Mouse (Mus musculus): ENCODE results near the gene Kalrn. TPM values are rescaled to one million over a fixed set of nuclear protein-coding genes. Genes with fewer than 3 reads are reported as not detected.

The Kalrn gene
- polyA plus RNA-seq, 1 experiment from 2014 or later = 22.4 TPM

DNA sequence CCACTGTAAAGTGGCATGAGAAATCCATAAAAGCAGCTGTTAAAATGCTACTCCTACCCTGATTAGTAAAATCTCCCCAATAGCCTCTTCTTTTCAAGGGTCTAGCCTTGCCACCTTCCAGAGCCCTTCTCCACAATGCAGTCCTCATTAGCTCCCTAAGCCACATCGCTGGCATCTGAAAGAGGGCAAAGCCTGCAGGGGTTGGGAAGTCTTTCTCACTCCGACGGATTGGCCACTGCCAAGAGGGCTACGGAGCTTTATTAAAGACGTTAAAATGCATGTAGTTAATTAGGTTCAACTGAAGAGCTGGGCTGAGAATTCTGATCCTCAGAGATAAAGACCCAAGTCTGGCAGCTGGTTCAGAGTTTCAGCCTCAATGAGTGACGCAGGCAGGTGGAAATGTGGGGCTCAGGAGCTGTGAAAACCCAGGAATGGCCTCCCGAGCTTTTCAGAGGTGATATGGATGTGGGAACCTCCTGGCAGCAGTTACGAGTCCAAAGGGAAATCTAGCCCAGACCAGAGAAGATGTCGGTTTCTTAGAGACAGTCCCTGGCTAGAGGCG lies 569.7 kb downstream of the Kalrn start:
- Histone ChIP-seq H3K4me3 (ENCODE audit: low read depth, low read length) (no peak overlapping the region), H3K27me3 (ENCODE audit: control insufficient read depth, insufficient read depth, low read length) (no peaks in the 10 kb centered on the region), H3K36me3 (ENCODE audit: control insufficient read depth, insufficient read depth, low read length) (no peaks in the 10 kb centered on the region), H3K4me1 (replicated peaks; ENCODE audit: control insufficient read depth, insufficient read depth, low read length) (0 out of 2 replicates have a peak, but pooled peaks cover 5% of the 10 kb centered on the region), H3K27ac (ENCODE audit: low read depth, low read length) (peak overlapping the region; percentile 15; the same call in 1 of the 2 replicates), H3K4me2 (ENCODE audit: low read depth, low read length, severe bottlenecking) (no peak overlapping the region), H3K9ac (ENCODE audit: low read length) (no peak overlapping the region), H3K9me3 (ENCODE audit: control insufficient read depth, low read length) (no peaks in the 10 kb centered on the region)
- DNase-seq (ENCODE audit: low spot score) (no peak), ATAC-seq (replicated peaks; ENCODE audit: low FRiP score) (0 out of 2 replicates have a peak, but pooled peaks have one; percentile 10)
- WGBS = 54% methylated on average over 10 of the region's 10 CpGs

DNA sequence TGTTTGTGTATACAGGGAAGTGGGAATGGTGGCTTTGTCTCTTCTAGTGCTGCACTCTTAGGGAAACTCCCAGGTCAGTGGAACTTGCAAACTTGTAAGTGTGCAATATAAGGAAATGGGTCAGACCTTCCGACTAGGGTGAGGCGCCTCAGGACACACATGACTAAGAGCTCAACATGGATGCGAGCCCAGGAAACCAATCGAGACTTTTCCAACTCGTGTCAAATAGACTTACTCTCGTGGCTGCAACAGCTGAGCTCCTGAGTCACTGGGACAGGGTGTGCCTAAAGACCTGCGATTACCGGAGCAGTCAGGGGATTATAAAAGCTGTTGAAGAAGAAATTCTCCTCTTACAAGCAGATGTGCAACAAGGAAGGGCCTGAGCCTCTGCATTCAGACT lies 572.6 kb downstream of the Kalrn start:
- Histone ChIP-seq H3K4me1 (replicated peaks; ENCODE audit: control insufficient read depth, insufficient read depth, low read length) (0 out of 2 replicates have a peak, but pooled peaks cover 5% of the 10 kb centered on the region), H3K9me3 (ENCODE audit: control insufficient read depth, low read length) (no peaks in the 10 kb centered on the region), H3K4me2 (ENCODE audit: low read depth, low read length, severe bottlenecking) (no peak overlapping the region), H3K27me3 (ENCODE audit: control insufficient read depth, insufficient read depth, low read length) (no peaks in the 10 kb centered on the region), H3K9ac (ENCODE audit: low read length) (no peak overlapping the region), H3K27ac (ENCODE audit: low read depth, low read length) (no peak overlapping the region), H3K36me3 (ENCODE audit: control insufficient read depth, insufficient read depth, low read length) (no peaks in the 10 kb centered on the region), H3K4me3 (ENCODE audit: low read depth, low read length) (no peak overlapping the region)
- no peak for DNase-seq (ENCODE audit: low spot score)
- ATAC-seq (replicated peaks; ENCODE audit: low FRiP score) = no peak
- WGBS = 93% methylated on average over 8 of the region's 8 CpGs

DNA sequence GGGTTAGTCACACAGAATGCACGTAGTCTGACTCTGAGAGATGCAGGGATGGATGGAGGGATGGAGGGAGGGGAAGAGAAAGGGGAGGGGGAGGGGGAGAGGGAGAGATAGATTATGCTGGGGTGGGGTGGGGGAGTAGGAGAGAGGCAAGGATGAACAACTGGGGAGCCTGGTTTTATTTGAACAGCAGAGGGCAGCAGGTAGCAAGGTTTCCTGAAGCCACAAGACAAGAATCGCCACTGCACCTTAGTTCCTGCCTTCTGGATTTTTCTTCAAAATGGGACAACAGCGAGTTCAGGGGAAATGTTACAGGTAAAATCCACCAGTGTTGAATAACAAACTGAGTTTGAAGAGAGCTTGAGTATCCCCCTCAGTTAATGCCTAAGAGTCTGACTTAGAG lies 573.9 kb downstream of the Kalrn start:
- Histone ChIP-seq H3K27me3 (ENCODE audit: control insufficient read depth, insufficient read depth, low read length) (no peaks in the 10 kb centered on the region), H3K9me3 (ENCODE audit: control insufficient read depth, low read length) (no peaks in the 10 kb centered on the region), H3K36me3 (ENCODE audit: control insufficient read depth, insufficient read depth, low read length) (no peaks in the 10 kb centered on the region), H3K4me1 (replicated peaks; ENCODE audit: control insufficient read depth, insufficient read depth, low read length) (0 out of 2 replicates have a peak, but pooled peaks cover 3% of the 10 kb centered on the region), H3K4me3 (ENCODE audit: low read depth, low read length) (no peak overlapping the region), H3K27ac (ENCODE audit: low read depth, low read length) (no peak overlapping the region), H3K4me2 (ENCODE audit: low read depth, low read length, severe bottlenecking) (no peak overlapping the region), H3K9ac (ENCODE audit: low read length) (no peak overlapping the region)
- peak; percentile 60 for DNase-seq (ENCODE audit: low spot score)
- WGBS = 39% methylated on average over 3 of the region's 3 CpGs
- no peak for ATAC-seq (replicated peaks; ENCODE audit: low FRiP score)

DNA sequence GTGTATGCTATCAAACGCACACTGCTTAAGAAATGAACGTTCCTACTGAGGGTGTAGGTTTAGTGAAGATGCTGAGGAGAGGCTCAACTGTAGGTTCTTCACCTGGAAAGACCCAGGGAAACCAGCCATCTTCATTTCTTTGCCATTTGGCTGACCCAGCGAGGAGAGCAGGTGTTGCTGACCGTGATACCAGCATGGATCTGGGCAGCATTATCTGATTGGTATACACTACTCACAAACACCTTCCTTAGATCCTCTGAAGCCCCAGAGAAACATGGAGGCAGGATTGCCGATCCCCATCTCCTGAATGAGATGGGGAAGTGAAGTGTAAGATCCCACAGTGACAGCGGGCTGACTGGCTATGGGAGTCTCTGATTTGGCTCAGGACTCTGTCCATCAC lies 575.3 kb downstream of the Kalrn start:
- WGBS = 91% methylated on average over 6 of the region's 6 CpGs
- Histone ChIP-seq H3K27ac (ENCODE audit: low read depth, low read length) (no peak overlapping the region), H3K9ac (ENCODE audit: low read length) (no peak overlapping the region), H3K9me3 (ENCODE audit: control insufficient read depth, low read length) (no peaks in the 10 kb centered on the region), H3K4me1 (replicated peaks; ENCODE audit: control insufficient read depth, insufficient read depth, low read length) (0 out of 2 replicates have a peak, but pooled peaks cover 3% of the 10 kb centered on the region), H3K4me3 (ENCODE audit: low read depth, low read length) (no peak overlapping the region), H3K27me3 (ENCODE audit: control insufficient read depth, insufficient read depth, low read length) (no peaks in the 10 kb centered on the region), H3K4me2 (ENCODE audit: low read depth, low read length, severe bottlenecking) (no peak overlapping the region), H3K36me3 (ENCODE audit: control insufficient read depth, insufficient read depth, low read length) (no peaks in the 10 kb centered on the region)
- ATAC-seq (replicated peaks; ENCODE audit: low FRiP score) (no peak), DNase-seq (ENCODE audit: low spot score) (no peak)

DNA sequence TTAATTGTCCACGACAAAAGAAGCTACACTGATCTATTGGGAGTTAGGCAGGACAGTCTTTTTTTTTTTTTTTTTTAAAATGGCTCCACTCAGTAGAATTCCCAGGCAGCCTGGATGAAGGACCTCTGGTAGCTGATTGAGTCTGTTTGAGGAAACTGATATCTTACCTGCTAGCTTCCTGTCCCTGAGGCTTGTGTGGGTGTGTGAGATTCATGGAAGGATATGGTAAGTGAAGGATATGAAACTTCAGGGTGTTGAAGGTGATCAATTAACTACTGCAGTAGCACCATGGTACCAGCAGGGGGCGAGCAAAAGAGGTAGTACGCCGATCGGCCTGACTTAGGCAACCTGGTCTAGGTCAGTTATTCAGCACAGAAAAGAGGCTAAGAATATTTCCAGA lies 577.3 kb downstream of the Kalrn start:
- 0 out of 2 replicates have a peak, but pooled peaks cover 3% of the 10 kb centered on the region for H3K4me1 ChIP-seq (replicated peaks; ENCODE audit: control insufficient read depth, insufficient read depth, low read length)
- no peak for ATAC-seq (replicated peaks; ENCODE audit: low FRiP score)
- H3K27me3 ChIP-seq (ENCODE audit: control insufficient read depth, insufficient read depth, low read length) = no peaks in the 10 kb centered on the region
- H3K27ac ChIP-seq (ENCODE audit: low read depth, low read length) = no peak overlapping the region
- no peak overlapping the region for H3K4me3 ChIP-seq (ENCODE audit: low read depth, low read length)
- H3K9ac ChIP-seq (ENCODE audit: low read length) = no peak overlapping the region
- 12% methylated on average over 5 of the region's 5 CpGs for WGBS
- H3K4me2 ChIP-seq (ENCODE audit: low read depth, low read length, severe bottlenecking) = no peak overlapping the region
- DNase-seq (ENCODE audit: low spot score) = peak; percentile 77
- H3K9me3 ChIP-seq (ENCODE audit: control insufficient read depth, low read length) = no peaks in the 10 kb centered on the region
- no peaks in the 10 kb centered on the region for H3K36me3 ChIP-seq (ENCODE audit: control insufficient read depth, insufficient read depth, low read length)

DNA sequence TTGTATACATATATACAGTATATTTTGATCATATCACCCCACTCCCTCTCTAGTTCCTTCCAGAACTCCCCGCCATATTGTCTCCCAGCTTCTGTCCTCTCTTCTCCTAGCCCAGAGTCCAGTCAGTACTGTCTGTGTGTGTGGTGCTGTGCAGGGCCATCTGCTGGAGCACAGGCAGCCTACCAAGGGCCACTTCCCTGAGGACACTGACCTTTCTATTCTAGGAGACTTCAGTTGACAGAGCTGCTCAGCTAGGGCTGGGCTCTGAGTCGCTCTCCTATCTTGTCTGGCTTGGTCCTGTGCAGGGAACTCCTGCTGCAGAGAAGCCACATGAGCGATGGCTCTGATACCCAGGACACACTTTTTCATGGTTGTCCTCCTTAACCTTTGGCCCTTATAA lies 577.8 kb downstream of the Kalrn start:
- no peaks in the 10 kb centered on the region for H3K9me3 ChIP-seq (ENCODE audit: control insufficient read depth, low read length)
- H3K27ac ChIP-seq (ENCODE audit: low read depth, low read length) = no peak overlapping the region
- no peak overlapping the region for H3K9ac ChIP-seq (ENCODE audit: low read length)
- DNase-seq (ENCODE audit: low spot score) (peak; percentile 47), ATAC-seq (replicated peaks; ENCODE audit: low FRiP score) (no peak)
- H3K36me3 ChIP-seq (ENCODE audit: control insufficient read depth, insufficient read depth, low read length) = no peaks in the 10 kb centered on the region
- no peak overlapping the region for H3K4me3 ChIP-seq (ENCODE audit: low read depth, low read length)
- no peak overlapping the region for H3K4me2 ChIP-seq (ENCODE audit: low read depth, low read length, severe bottlenecking)
- no peaks in the 10 kb centered on the region for H3K27me3 ChIP-seq (ENCODE audit: control insufficient read depth, insufficient read depth, low read length)
- 79% methylated on average over 3 of the region's 3 CpGs for WGBS
- 0 out of 2 replicates have a peak, but pooled peaks cover 3% of the 10 kb centered on the region for H3K4me1 ChIP-seq (replicated peaks; ENCODE audit: control insufficient read depth, insufficient read depth, low read length)

DNA sequence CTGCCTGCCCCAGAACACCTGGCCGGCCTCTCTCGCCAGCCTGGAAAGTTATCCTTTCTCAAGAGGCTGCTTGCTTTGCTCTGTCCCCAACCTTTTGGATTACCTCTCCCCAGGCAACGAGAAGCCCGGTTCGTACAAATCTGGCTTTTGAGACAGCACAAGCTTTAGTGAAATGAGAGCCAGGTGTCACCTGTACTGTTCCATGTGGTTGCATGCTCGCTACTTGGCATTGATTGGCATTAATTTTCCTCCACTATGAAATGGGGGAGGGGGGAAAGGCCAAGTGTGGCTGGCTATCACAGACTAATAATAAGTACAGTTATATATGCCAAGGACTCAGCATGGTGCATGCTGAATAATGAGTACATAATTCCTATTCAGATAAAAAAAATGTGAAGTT lies 579.0 kb downstream of the Kalrn start:
- no peaks in the 10 kb centered on the region for H3K27me3 ChIP-seq (ENCODE audit: control insufficient read depth, insufficient read depth, low read length)
- no peaks in the 10 kb centered on the region for H3K9me3 ChIP-seq (ENCODE audit: control insufficient read depth, low read length)
- H3K9ac ChIP-seq (ENCODE audit: low read length) = no peak overlapping the region
- no peaks in the 10 kb centered on the region for H3K4me1 ChIP-seq (replicated peaks; ENCODE audit: control insufficient read depth, insufficient read depth, low read length)
- H3K27ac ChIP-seq (ENCODE audit: low read depth, low read length) = no peak overlapping the region
- WGBS = 82% methylated on average over 6 of the region's 6 CpGs
- no peak overlapping the region for H3K4me2 ChIP-seq (ENCODE audit: low read depth, low read length, severe bottlenecking)
- H3K4me3 ChIP-seq (ENCODE audit: low read depth, low read length) = no peak overlapping the region
- DNase-seq (ENCODE audit: low spot score) = no peak
- ATAC-seq (replicated peaks; ENCODE audit: low FRiP score) = no peak
- no peaks in the 10 kb centered on the region for H3K36me3 ChIP-seq (ENCODE audit: control insufficient read depth, insufficient read depth, low read length)

DNA sequence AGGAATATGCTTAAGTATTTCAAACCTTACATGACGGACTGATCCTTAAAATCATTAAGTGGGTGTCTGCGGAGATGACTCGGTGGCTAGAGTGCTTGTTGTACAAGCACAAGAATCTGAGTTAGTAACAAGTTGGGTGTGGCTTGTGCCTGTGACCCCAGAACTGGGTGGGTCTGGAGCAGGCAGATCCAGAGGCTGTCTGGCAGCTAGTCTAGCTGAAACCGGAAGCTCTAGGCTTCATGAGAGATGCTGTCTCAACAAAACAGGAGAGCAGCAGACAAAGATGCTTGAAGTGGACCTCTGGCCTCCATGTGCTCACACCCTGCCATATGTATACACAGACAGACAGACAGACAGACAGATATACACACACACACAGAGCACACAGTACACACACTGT lies 582.6 kb downstream of the Kalrn start:
- ATAC-seq (replicated peaks; ENCODE audit: low FRiP score) (no peak), DNase-seq (ENCODE audit: low spot score) (no peak)
- H3K27me3 ChIP-seq (ENCODE audit: control insufficient read depth, insufficient read depth, low read length) = no peaks in the 10 kb centered on the region
- no peaks in the 10 kb centered on the region for H3K36me3 ChIP-seq (ENCODE audit: control insufficient read depth, insufficient read depth, low read length)
- H3K4me3 ChIP-seq (ENCODE audit: low read depth, low read length) = no peak overlapping the region
- no peaks in the 10 kb centered on the region for H3K9me3 ChIP-seq (ENCODE audit: control insufficient read depth, low read length)
- H3K9ac ChIP-seq (ENCODE audit: low read length) = no peak overlapping the region
- no peaks in the 10 kb centered on the region for H3K4me1 ChIP-seq (replicated peaks; ENCODE audit: control insufficient read depth, insufficient read depth, low read length)
- no peak overlapping the region for H3K4me2 ChIP-seq (ENCODE audit: low read depth, low read length, severe bottlenecking)
- H3K27ac ChIP-seq (ENCODE audit: low read depth, low read length) = no peak overlapping the region
- WGBS = 86% methylated on average over 4 of the region's 4 CpGs

DNA sequence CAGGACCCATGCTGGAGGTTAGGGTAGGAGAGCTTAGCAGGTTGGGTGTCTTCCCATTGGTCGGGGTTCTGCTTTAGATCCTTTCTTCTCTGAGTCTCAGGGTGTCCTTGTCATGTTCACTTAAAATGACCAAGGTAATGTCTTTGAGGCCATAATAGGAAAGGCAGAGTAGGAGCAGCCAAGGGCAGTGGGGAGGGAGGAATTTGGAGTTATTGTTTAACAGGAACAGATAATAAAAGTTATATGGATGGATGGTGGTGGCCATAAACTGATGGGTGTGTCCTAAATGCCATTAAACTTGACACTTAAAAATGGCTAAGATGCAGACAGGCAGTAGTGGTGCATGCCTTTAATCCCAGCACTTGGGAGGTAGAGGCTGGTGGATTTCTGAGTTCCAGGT lies 584.2 kb downstream of the Kalrn start:
- Histone ChIP-seq H3K4me3 (ENCODE audit: low read depth, low read length) (no peak overlapping the region), H3K36me3 (ENCODE audit: control insufficient read depth, insufficient read depth, low read length) (no peaks in the 10 kb centered on the region), H3K27ac (ENCODE audit: low read depth, low read length) (no peak overlapping the region), H3K9me3 (ENCODE audit: control insufficient read depth, low read length) (no peaks in the 10 kb centered on the region), H3K27me3 (ENCODE audit: control insufficient read depth, insufficient read depth, low read length) (no peaks in the 10 kb centered on the region), H3K4me1 (replicated peaks; ENCODE audit: control insufficient read depth, insufficient read depth, low read length) (no peaks in the 10 kb centered on the region), H3K4me2 (ENCODE audit: low read depth, low read length, severe bottlenecking) (no peak overlapping the region), H3K9ac (ENCODE audit: low read length) (no peak overlapping the region)
- DNase-seq (ENCODE audit: low spot score) (no peak), ATAC-seq (replicated peaks; ENCODE audit: low FRiP score) (no peak)
- WGBS = 92% methylated on average over 1 of the region's 1 CpGs
